Mouse (Mus musculus): Measurements from ENCODE around the gene Grk2. TPM values are rescaled to one million over a fixed set of nuclear protein-coding genes. Genes with fewer than 3 reads are reported as not detected.
A peak's percentile ranks its signal among the peaks of the same experiment; 100 is the strongest.

Gene Grk2
- total and polyA plus RNA-seq, 3 experiments = 118 to 203 (median 193) TPM

DNA sequence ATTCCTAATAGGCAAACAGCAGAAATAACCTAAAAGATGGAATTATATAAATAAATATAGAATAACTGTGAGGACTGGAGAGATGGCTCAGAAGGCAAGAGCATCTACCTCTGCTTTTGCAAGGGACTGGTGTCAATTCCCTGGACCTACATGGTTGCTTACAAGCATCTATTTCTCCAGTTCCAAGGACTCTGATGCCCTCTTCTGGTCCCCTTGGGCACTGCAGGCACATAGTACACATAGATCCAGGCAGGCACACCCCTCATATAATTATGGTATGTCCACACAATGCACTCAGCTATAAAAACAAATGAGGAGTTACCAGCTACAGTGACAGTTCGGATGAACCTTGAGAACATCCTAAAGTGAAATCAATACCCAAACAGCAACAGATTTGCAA is 26.5 kb downstream of the Grk2 start:
- no peak overlapping the region for H3K4me2 ChIP-seq (ENCODE audit: insufficient read depth, low read depth, poor library complexity, severe bottlenecking)
- TF ChIP-seq CTCF (conservative IDR thresholded peaks at IDR 0.05 in 1 of 2, IDR thresholded peaks at IDR 0.05 in 1 of 2; ENCODE audit: low read depth in 2 of 2, low read length in 2 of 2) (peak; percentile 15 to 38; a peak in 2 of 4 replicates), SMC3 (IDR thresholded peaks at IDR 0.05; ENCODE audit: low read depth, low read length) (0 out of 2 replicates have a peak, but pooled peaks have one; percentile 14), RAD21 (IDR thresholded peaks at IDR 0.05; ENCODE audit: low read depth, low read length) (peak; percentile 9), TBP (conservative IDR thresholded peaks at IDR 0.05; ENCODE audit: low read depth, low read length) (no peak)
- peaks cover 13 to 29% of the 10 kb centered on the region in 2 experiments for H3K4me1 ChIP-seq (ENCODE audit: control insufficient read depth in 1 of 2, insufficient read depth in 2 of 2)
- peaks cover 16% of the 10 kb centered on the region for H3K9me3 ChIP-seq (replicated peaks; ENCODE audit: low read length)
- H3K27ac ChIP-seq (ENCODE audit: insufficient read depth, low read depth) = no peak overlapping the region
- dilution Hi-C loops (cut with MboI; ENCODE audit: extremely low pct_ligation_motif_present, extremely low pct_unique_long_range_greater_than_20kb, low sequenced_read_pairs) = no loop called here
- H3K27me3 ChIP-seq (replicated peaks) = no peaks in the 10 kb centered on the region
- H3K79me2 ChIP-seq (replicated peaks; ENCODE audit: control insufficient read depth, extremely low read depth, insufficient read depth, poor library complexity, severe bottlenecking) = peaks cover 14% of the 10 kb centered on the region
- in situ Hi-C loops (cut with MboI; ENCODE audit: low pct_ligation_motif_present, low pct_unique_long_range_greater_than_20kb, low sequenced_read_pairs) = no loop called here
- H3K4me3 ChIP-seq (replicated peaks in 1 of 3; ENCODE audit: low read depth in 2 of 3, low read length in 2 of 3, poor library complexity in 1 of 3) = no peak overlapping the region
- no peak for DNase-seq (ENCODE audit: extremely low read depth)
- H3K9ac ChIP-seq (ENCODE audit: insufficient read depth, low read depth) = no peak overlapping the region
- peaks cover 22 to 56% of the 10 kb centered on the region in 2 experiments for H3K36me3 ChIP-seq (replicated peaks in 1 of 2; ENCODE audit: control insufficient read depth in 1 of 2, insufficient read depth in 1 of 2, low read length in 1 of 2)

DNA sequence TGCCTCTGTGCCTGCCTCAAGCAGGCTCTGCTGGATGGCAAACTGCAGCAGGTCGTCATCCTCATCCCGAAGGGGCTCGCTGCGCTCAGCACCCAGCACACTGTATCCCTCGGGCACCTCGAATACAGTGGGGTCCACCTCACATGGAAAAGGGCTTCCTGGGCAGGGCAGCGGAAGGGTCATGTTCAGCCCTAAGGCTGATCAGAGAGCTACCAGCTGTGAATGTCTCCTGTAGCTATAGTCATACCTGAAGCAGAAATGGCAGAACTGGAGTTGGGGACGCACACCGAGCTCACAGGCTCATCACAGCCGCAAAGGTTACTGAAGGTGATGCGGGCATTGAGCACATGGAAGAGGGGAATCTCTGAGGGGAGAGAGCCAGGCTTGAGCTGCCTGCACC is 35.0 kb downstream of the Grk2 start:
- in situ Hi-C loops (cut with MboI; ENCODE audit: low pct_ligation_motif_present, low pct_unique_long_range_greater_than_20kb, low sequenced_read_pairs) = no loop called here
- DNase-seq (ENCODE audit: extremely low read depth) = no peak
- no peaks in the 10 kb centered on the region for H3K27me3 ChIP-seq (replicated peaks)
- H3K79me2 ChIP-seq (replicated peaks; ENCODE audit: control insufficient read depth, extremely low read depth, insufficient read depth, poor library complexity, severe bottlenecking) = no peaks in the 10 kb centered on the region
- H3K9me3 ChIP-seq (replicated peaks; ENCODE audit: low read length) = peaks cover 2% of the 10 kb centered on the region
- H3K4me1 ChIP-seq (ENCODE audit: control insufficient read depth in 1 of 2, insufficient read depth in 2 of 2) = no peaks in the 10 kb centered on the region
- no peak overlapping the region for H3K9ac ChIP-seq (ENCODE audit: insufficient read depth, low read depth)
- H3K27ac ChIP-seq (ENCODE audit: insufficient read depth, low read depth) = no peak overlapping the region
- H3K4me2 ChIP-seq (ENCODE audit: insufficient read depth, low read depth, poor library complexity, severe bottlenecking) = no peak overlapping the region
- dilution Hi-C loops (cut with MboI; ENCODE audit: extremely low pct_ligation_motif_present, extremely low pct_unique_long_range_greater_than_20kb, low sequenced_read_pairs) = no loop called here
- peaks cover 58 to 76% of the 10 kb centered on the region in 2 experiments for H3K36me3 ChIP-seq (replicated peaks in 1 of 2; ENCODE audit: control insufficient read depth in 1 of 2, insufficient read depth in 1 of 2, low read length in 1 of 2)
- H3K4me3 ChIP-seq (replicated peaks in 1 of 3; ENCODE audit: low read depth in 2 of 3, low read length in 2 of 3, poor library complexity in 1 of 3) = no peak overlapping the region
- TF ChIP-seq NELFE (IDR thresholded peaks at IDR 0.05; ENCODE audit: low read depth, low read length) (no peak), USF2 (conservative IDR thresholded peaks at IDR 0.05; ENCODE audit: low read depth, low read length) (no peak), E2F4 (IDR thresholded peaks at IDR 0.05; ENCODE audit: insufficient replicate concordance, low read depth, low read length) (no peak), ELF1 (IDR thresholded peaks at IDR 0.05; ENCODE audit: low read depth, low read length) (no peak), SMC3 (IDR thresholded peaks at IDR 0.05; ENCODE audit: low read depth, low read length) (no peak), CHD2 (IDR thresholded peaks at IDR 0.05; ENCODE audit: low read length) (no peak), POLR2AphosphoS2 (IDR thresholded peaks at IDR 0.05; ENCODE audit: low read depth, low read length) (no peak), NRF1 (IDR thresholded peaks at IDR 0.05; ENCODE audit: low read depth, low read length) (no peak), TCF12 (IDR thresholded peaks at IDR 0.05; ENCODE audit: low read depth, low read length) (no peak)

DNA sequence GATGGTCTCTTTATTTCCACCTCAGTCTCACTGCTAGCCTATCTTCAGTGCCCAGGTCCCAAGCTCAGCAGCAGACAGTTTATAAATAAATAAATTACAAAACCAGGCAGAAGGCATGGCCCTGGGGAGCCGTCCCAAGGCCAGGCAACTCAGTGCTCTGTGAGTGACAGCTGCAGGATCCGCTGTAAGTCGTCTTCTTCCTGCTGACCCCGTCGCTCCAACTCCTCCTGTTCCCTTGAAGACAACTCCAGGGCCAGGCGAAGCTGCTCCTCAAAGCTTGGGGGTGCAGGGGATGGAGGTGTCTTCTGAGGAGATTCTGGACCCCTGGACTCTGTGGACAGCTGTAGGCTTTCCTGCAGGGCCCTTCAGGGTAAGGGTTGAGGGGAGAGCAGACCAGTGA is 35.8 kb downstream of the Grk2 start:
- no peak overlapping the region for H3K9ac ChIP-seq (ENCODE audit: insufficient read depth, low read depth)
- TF ChIP-seq RCOR1 (conservative IDR thresholded peaks at IDR 0.05; ENCODE audit: low read depth, low read length) = no peak
- no peak for TF ChIP-seq ZNF384 (IDR thresholded peaks at IDR 0.05; ENCODE audit: low read depth, low read length)
- no peak for TF ChIP-seq MXI1 (IDR thresholded peaks at IDR 0.05; ENCODE audit: low read depth, low read length)
- no peak for TF ChIP-seq GABPA (IDR thresholded peaks at IDR 0.05; ENCODE audit: insufficient replicate concordance, low read depth, low read length)
- no peak for TF ChIP-seq MAFK (IDR thresholded peaks at IDR 0.05; ENCODE audit: insufficient replicate concordance, low read length)
- TF ChIP-seq CHD1 (IDR thresholded peaks at IDR 0.05; ENCODE audit: low read depth, low read length) = no peak
- TF ChIP-seq MYC (IDR thresholded peaks at IDR 0.05; ENCODE audit: low read depth, low read length) = no peak
- no peak for TF ChIP-seq IRF4 (IDR thresholded peaks at IDR 0.05; ENCODE audit: low read depth, low read length)
- no peak for TF ChIP-seq TCF12 (IDR thresholded peaks at IDR 0.05; ENCODE audit: low read depth, low read length)
- TF ChIP-seq USF2 (conservative IDR thresholded peaks at IDR 0.05; ENCODE audit: low read depth, low read length) = no peak
- TF ChIP-seq JUN (IDR thresholded peaks at IDR 0.05; ENCODE audit: insufficient read depth, low read depth, low read length) = no peak
- no peaks in the 10 kb centered on the region for H3K27me3 ChIP-seq (replicated peaks)
- H3K4me2 ChIP-seq (ENCODE audit: insufficient read depth, low read depth, poor library complexity, severe bottlenecking) = no peak overlapping the region
- dilution Hi-C loops (cut with MboI; ENCODE audit: extremely low pct_ligation_motif_present, extremely low pct_unique_long_range_greater_than_20kb, low sequenced_read_pairs) (no loop called here), in situ Hi-C loops (cut with MboI; ENCODE audit: low pct_ligation_motif_present, low pct_unique_long_range_greater_than_20kb, low sequenced_read_pairs) (no loop called here)
- DNase-seq (ENCODE audit: extremely low read depth) = no peak
- no peak overlapping the region for H3K4me3 ChIP-seq (replicated peaks in 1 of 3; ENCODE audit: low read depth in 2 of 3, low read length in 2 of 3, poor library complexity in 1 of 3)
- H3K4me1 ChIP-seq (ENCODE audit: control insufficient read depth in 1 of 2, insufficient read depth in 2 of 2) = no peaks in the 10 kb centered on the region
- H3K9me3 ChIP-seq (replicated peaks; ENCODE audit: low read length) = no peaks in the 10 kb centered on the region
- H3K79me2 ChIP-seq (replicated peaks; ENCODE audit: control insufficient read depth, extremely low read depth, insufficient read depth, poor library complexity, severe bottlenecking) = no peaks in the 10 kb centered on the region
- no peak overlapping the region for H3K27ac ChIP-seq (ENCODE audit: insufficient read depth, low read depth)
- peaks cover 65 to 79% of the 10 kb centered on the region in 2 experiments for H3K36me3 ChIP-seq (replicated peaks in 1 of 2; ENCODE audit: control insufficient read depth in 1 of 2, insufficient read depth in 1 of 2, low read length in 1 of 2)

Measured in CH12.LX (cell line).